Mouse (Mus musculus) cerebellum, adult 2 months (tissue): ENCODE data around the gene Id2.

Experiments used
- CTCF ChIP-seq: fragments of 200-500 bp; IDR thresholded peaks from 2 replicates; pipeline ENCODE4 v1.5.1; 2011; ENCODE audit warnings: low read depth, mild to moderate bottlenecking, control low read depth, low read length, moderate library complexity, borderline replicate concordance; ENCODE audit not compliant: insufficient read depth
- POLR2A ChIP-seq: fragments of 200-500 bp; IDR thresholded peaks from 2 replicates; pipeline ENCODE4 v1.6.1; 2011; ENCODE audit warnings: low read length, control low read depth, borderline replicate concordance; ENCODE audit not compliant: insufficient read depth

GRCm38 (mm10) chr12:25059487-25060200 lies 37.3 kb downstream of the Id2 start:
- no peak for TF ChIP-seq POLR2A
- no peak for TF ChIP-seq CTCF
